Mouse (Mus musculus) bone marrow macrophage, adult 2 months (primary cell): Measurements from ENCODE around the gene Lrp10. TPM values are rescaled to one million over a fixed set of nuclear protein-coding genes. Genes with fewer than 3 reads are reported as not detected.

Experiments used
- H3K27ac ChIP-seq: 2 replicates; pipeline ENCODE4 v1.5.1; 2012; ENCODE audit warnings: low read depth, low read length; ENCODE audit not compliant: insufficient read depth
- H3K4me1 ChIP-seq: 2 replicates; pipeline ENCODE4 v1.6.1; 2012; ENCODE audit warnings: low read length; ENCODE audit not compliant: control insufficient read depth, insufficient read depth
- H3K4me3 ChIP-seq: 2 replicates; pipeline ENCODE4 v1.5.1; 2012; ENCODE audit warnings: mild to moderate bottlenecking, low read length, moderate library complexity; ENCODE audit not compliant: insufficient read depth
- CTCF ChIP-seq: IDR thresholded peaks from 2 replicates; pipeline ENCODE4 v1.5.1; 2012; ENCODE audit warnings: low read depth, mild to moderate bottlenecking, low read length, moderate library complexity
- POLR2A ChIP-seq: IDR thresholded peaks from 2 replicates; pipeline ENCODE4 v1.6.1; 2012; ENCODE audit warnings: mild to moderate bottlenecking, low read depth, low read length, borderline replicate concordance
- polyA plus RNA-seq: library from polyadenylated mRNA; stranded (reverse); fragments of >200 nt; gene quantifications from 2 replicates; pipeline ENCODE4 v1.2.4, GENCODE M21; 2012; ENCODE audit not compliant: missing spikeins, insufficient read depth, insufficient read length

The Lrp10 gene
- polyA plus RNA-seq, 1 experiment, result 81.2 TPM

GRCm38 (mm10) chr14:54443712-54444618 lies 20.0 kb upstream of the Lrp10 start:
- Histone ChIP-seq H3K4me1 (peaks cover 62% of the 10 kb centered on the region), H3K4me3 (no peak overlapping the region), H3K27ac (no peak overlapping the region)
- TF ChIP-seq POLR2A (no peak), CTCF (peak; percentile 3; the same call in 1 of the 2 replicates)

- no peak for TF ChIP-seq POLR2A
- Histone ChIP-seq H3K4me1 (peaks cover 55% of the 10 kb centered on the region), H3K27ac (no peak overlapping the region), H3K4me3 (no peak overlapping the region)
Measured at GRCm38 (mm10) chr14:54445476-54445875, 18.5 kb upstream of the Lrp10 start.

- no peak overlapping the region for H3K27ac ChIP-seq
- peaks cover 3% of the 10 kb centered on the region for H3K4me1 ChIP-seq
- TF ChIP-seq CTCF (no peak), POLR2A (no peak)
- H3K4me3 ChIP-seq, result no peak overlapping the region
Measured at GRCm38 (mm10) chr14:54453566-54453965, 10.4 kb upstream of the Lrp10 start.

GRCm38 (mm10) chr14:54454669-54455528 lies 9.0 kb upstream of the Lrp10 start:
- Histone ChIP-seq H3K4me3 (no peak overlapping the region), H3K4me1 (no peaks in the 10 kb centered on the region), H3K27ac (no peak overlapping the region)
- no peak for TF ChIP-seq POLR2A
- TF ChIP-seq CTCF, result no peak

- Histone ChIP-seq H3K4me1 (no peaks in the 10 kb centered on the region), H3K4me3 (no peak overlapping the region), H3K27ac (no peak overlapping the region)
- TF ChIP-seq POLR2A (no peak), CTCF (no peak)
Measured at GRCm38 (mm10) chr14:54457907-54458569, 5.9 kb upstream of the Lrp10 start.

- TF ChIP-seq CTCF (no peak), POLR2A (no peak)
- Histone ChIP-seq H3K4me3 (no peak overlapping the region), H3K27ac (no peak overlapping the region), H3K4me1 (no peaks in the 10 kb centered on the region)
Measured at GRCm38 (mm10) chr14:54462146-54462545, 1.8 kb upstream of the Lrp10 start.

GRCm38 (mm10) chr14:54463108-54463958 lies 604 bp upstream of the Lrp10 start:
- no peak for TF ChIP-seq CTCF
- no peak for TF ChIP-seq POLR2A

GRCm38 (mm10) chr14:54464293-54465005 lies 512 bp downstream of the Lrp10 start:
- TF ChIP-seq CTCF, result peak; percentile 63
- TF ChIP-seq POLR2A, result no peak
- Histone ChIP-seq H3K27ac (peak overlapping the region; percentile 35), H3K4me3 (peak overlapping the region; percentile 83), H3K4me1 (no peaks in the 10 kb centered on the region)

More at GRCm38 (mm10) chr14:54463108-54463958, 604 bp upstream of the Lrp10 start:
- peak overlapping the region; percentile 19 for H3K27ac ChIP-seq
- peak overlapping the region; percentile 83 for H3K4me3 ChIP-seq
- no peaks in the 10 kb centered on the region for H3K4me1 ChIP-seq
